11 mouse cellular contexts compared by ENCODE assay signal in the genomic region with DNA sequence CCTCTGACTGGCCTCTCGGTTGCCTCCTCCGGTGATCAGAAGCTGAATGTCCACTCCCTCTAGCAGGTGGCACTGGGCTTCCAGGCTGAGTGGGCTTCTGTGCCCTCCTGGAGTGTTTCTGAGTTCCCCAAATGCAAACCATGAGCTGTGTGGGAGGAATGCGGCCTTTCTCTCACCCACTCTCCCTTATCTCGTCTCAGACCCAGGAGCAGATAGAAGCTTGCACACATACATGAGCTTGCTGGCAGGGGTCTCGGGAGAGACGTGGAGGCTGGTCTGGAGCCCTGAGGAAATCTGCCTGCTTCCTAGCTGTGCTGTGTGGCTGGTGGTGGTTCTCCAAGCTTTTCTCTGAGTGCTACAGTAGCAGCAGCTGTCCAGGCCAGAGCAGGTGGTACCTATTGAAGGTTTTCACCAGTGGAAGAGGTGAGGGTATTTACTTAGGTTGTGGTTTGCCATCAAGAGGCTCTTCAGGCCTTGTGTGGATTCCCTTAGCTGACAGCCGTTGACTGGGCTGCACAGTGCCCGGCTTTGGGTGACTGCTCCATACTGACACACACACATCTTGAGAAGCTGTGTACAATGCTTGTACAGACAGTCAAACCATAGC. TPM values are rescaled to one million over a fixed set of nuclear protein-coding genes. Genes with fewer than 3 reads are reported as not detected.
DNase-seq lines count a peak whose midpoint lies in the region; ATAC-seq and TF ChIP-seq lines count a peak whose summit lies in the region.
"Had no signal": no experiment of that assay in that cellular context is flagged by ENCODE, and none has a peak within 500 bp of the region (broad histone marks: within the 10 kb centered on the region; RNA-seq: fewer than 3 reads in every experiment).

No protein-coding gene starts in this region.

- no peak for TF ChIP-seq POLR2A in limb, embryonic 14.5 days (IDR thresholded peaks at IDR 0.05; ENCODE audit: borderline replicate concordance, extremely low read depth, insufficient read depth, insufficient read length)

- 0 out of 2 replicates have a peak overlapping the region, but pooled peaks have one; percentile 61 for H3K4me2 ChIP-seq in forebrain, embryonic 12.5 days
- no peak overlapping the region for H3K4me2 ChIP-seq in forebrain, embryonic 13.5 days
- H3K4me2 ChIP-seq in lung, embryonic 15.5 days, result peak overlapping the region; percentile 73
- peak overlapping the region; percentile 73 for H3K4me2 ChIP-seq in limb, embryonic 14.5 days (replicated peaks; ENCODE audit: low read depth, low read length, severe bottlenecking)
- H3K4me2 ChIP-seq in stomach, embryonic 15.5 days, result peak overlapping the region; percentile 79

- peaks cover 44% of the 10 kb centered on the region for H3K27me3 ChIP-seq in forebrain, embryonic 12.5 days
- peaks cover 40% of the 10 kb centered on the region for H3K27me3 ChIP-seq in forebrain, embryonic 13.5 days
- H3K27me3 ChIP-seq in lung, embryonic 15.5 days, result peaks cover 34% of the 10 kb centered on the region
- H3K27me3 ChIP-seq in limb, embryonic 14.5 days (ENCODE audit: control insufficient read depth, insufficient read depth, low read length), result peaks cover 26% of the 10 kb centered on the region
- peaks cover 19% of the 10 kb centered on the region for H3K27me3 ChIP-seq in stomach, embryonic 15.5 days (replicated peaks)

- no peak for ATAC-seq in forebrain, embryonic 12.5 days (ENCODE audit: low FRiP score)
- ATAC-seq in forebrain, embryonic 13.5 days, result no peak
- ATAC-seq in lung, embryonic 15.5 days (ENCODE audit: borderline replicate concordance, extremely low read depth, low FRiP score, low TSS enrichment), result 0 out of 2 replicates have a peak, but pooled peaks have one; percentile 10
- no peak for ATAC-seq in limb, embryonic 14.5 days (ENCODE audit: low FRiP score, low read depth)
- no peak for ATAC-seq in stomach, embryonic 15.5 days (ENCODE audit: insufficient read depth, low FRiP score, low read depth)
- ATAC-seq: inflammation-experienced regulatory T-cells, adult 6 months had no signal

- peaks cover 12% of the 10 kb centered on the region for H3K4me1 ChIP-seq in forebrain, embryonic 12.5 days
- peaks cover 12% of the 10 kb centered on the region for H3K4me1 ChIP-seq in forebrain, embryonic 13.5 days
- peaks cover 19% of the 10 kb centered on the region for H3K4me1 ChIP-seq in lung, embryonic 15.5 days
- H3K4me1 ChIP-seq in limb, embryonic 14.5 days (ENCODE audit: control insufficient read depth, insufficient read depth, low read length), result peaks cover 7% of the 10 kb centered on the region; the same call in 1 of the 2 replicates
- peaks cover 17% of the 10 kb centered on the region for H3K4me1 ChIP-seq in stomach, embryonic 15.5 days

- H3K9ac ChIP-seq in forebrain, embryonic 12.5 days, result no peak overlapping the region
- no peak overlapping the region for H3K9ac ChIP-seq in forebrain, embryonic 13.5 days
- H3K9ac ChIP-seq in lung, embryonic 15.5 days, result no peak overlapping the region
- H3K9ac ChIP-seq in limb, embryonic 14.5 days (ENCODE audit: low read depth, low read length, severe bottlenecking), result no peak overlapping the region
- H3K9ac ChIP-seq in stomach, embryonic 15.5 days, result no peak overlapping the region

- H3K4me3 ChIP-seq in forebrain, embryonic 12.5 days (replicated peaks), result no peak overlapping the region
- H3K4me3 ChIP-seq in forebrain, embryonic 13.5 days, result no peak overlapping the region
- peak overlapping the region; percentile 47 for H3K4me3 ChIP-seq in lung, embryonic 15.5 days
- peak overlapping the region; percentile 46 for H3K4me3 ChIP-seq in limb, embryonic 14.5 days (replicated peaks; ENCODE audit: low read length)
- H3K4me3 ChIP-seq in stomach, embryonic 15.5 days (replicated peaks), result peak overlapping the region; percentile 48

- H3K9me3 ChIP-seq in forebrain, embryonic 12.5 days, result no peaks in the 10 kb centered on the region
- no peaks in the 10 kb centered on the region for H3K9me3 ChIP-seq in forebrain, embryonic 13.5 days (replicated peaks)
- H3K9me3 ChIP-seq in lung, embryonic 15.5 days, result no peaks in the 10 kb centered on the region
- H3K9me3 ChIP-seq in limb, embryonic 14.5 days (ENCODE audit: control insufficient read depth, low read length), result no peaks in the 10 kb centered on the region
- no peaks in the 10 kb centered on the region for H3K9me3 ChIP-seq in stomach, embryonic 15.5 days

- H3K36me3 ChIP-seq in forebrain, embryonic 12.5 days (replicated peaks), result no peaks in the 10 kb centered on the region
- no peaks in the 10 kb centered on the region for H3K36me3 ChIP-seq in forebrain, embryonic 13.5 days (ENCODE audit: poor library complexity, severe bottlenecking)
- no peaks in the 10 kb centered on the region for H3K36me3 ChIP-seq in lung, embryonic 15.5 days
- H3K36me3 ChIP-seq in limb, embryonic 14.5 days (ENCODE audit: control insufficient read depth, insufficient read depth, low read length), result no peaks in the 10 kb centered on the region
- no peaks in the 10 kb centered on the region for H3K36me3 ChIP-seq in stomach, embryonic 15.5 days

- 71% methylated on average over 8 of the region's 8 CpGs for WGBS in forebrain, embryonic 12.5 days
- WGBS in forebrain, embryonic 13.5 days, result 70% methylated on average over 8 of the region's 8 CpGs
- WGBS in lung, embryonic 15.5 days, result 49% methylated on average over 8 of the region's 8 CpGs
- WGBS in limb, embryonic 14.5 days, result 62% methylated on average over 8 of the region's 8 CpGs
- 71% methylated on average over 8 of the region's 8 CpGs for WGBS in stomach, embryonic 15.5 days

- no peak for DNase-seq in lung, postnatal 14 days
- no peak for DNase-seq in limb, embryonic 14.5 days (ENCODE audit: low spot score)
- no peak for DNase-seq in cerebellum, adult 9-10 months
- no peak for DNase-seq in adrenal gland, postnatal 14 days

- H3K27ac ChIP-seq in forebrain, embryonic 12.5 days, result no peak overlapping the region
- H3K27ac ChIP-seq in forebrain, embryonic 13.5 days, result no peak overlapping the region
- peak overlapping the region; percentile 53; the same call in 1 of the 2 replicates for H3K27ac ChIP-seq in lung, embryonic 15.5 days
- H3K27ac ChIP-seq in limb, embryonic 14.5 days (replicated peaks; ENCODE audit: low read depth, low read length), result no peak overlapping the region
- no peak overlapping the region for H3K27ac ChIP-seq in stomach, embryonic 15.5 days

RNA-seq across cellular contexts. Expression of a gene that starts 1.3 kb away (rescaled TPM):
- polyA plus RNA-seq in forebrain, embryonic 12.5 days (2016; fragmentation: Nextera tagmentation; extraction: Ambion mirVana), result 0.47 and 0.79 TPM in 2 replicates
- polyA plus RNA-seq in forebrain, embryonic 13.5 days (2015; fragmentation: Nextera tagmentation; extraction: Ambion mirVana), result 0.32 and 0.33 TPM in 2 replicates
- polyA plus RNA-seq in lung, embryonic 15.5 days (2015; fragmentation: Nextera tagmentation; extraction: Ambion mirVana), result 2.3 and 2.8 TPM in 2 replicates
- 2.1 and 2.4 TPM in 2 replicates for polyA plus RNA-seq in limb, embryonic 14.5 days (2012; rRNA removed)
- polyA plus RNA-seq in limb, embryonic 14.5 days (2014; fragmentation: Nextera tagmentation; extraction: Ambion mirVana), result 2.8 TPM in 2 replicates
- polyA plus RNA-seq in stomach, embryonic 15.5 days (2015; fragmentation: Nextera tagmentation; extraction: Ambion mirVana), result 5.5 and 5.9 TPM in 2 replicates
- total RNA-seq in adrenal gland, postnatal 14 days (2021), result 0.85 and 1.1 TPM in 2 replicates
- total RNA-seq: left cerebral cortex, postnatal 25 days had no signal

RNA-seq across cellular contexts. Expression of a gene that starts 32.2 kb away (rescaled TPM):
- 6.0 and 6.3 TPM in 2 replicates for polyA plus RNA-seq in forebrain, embryonic 12.5 days (2016; fragmentation: Nextera tagmentation; extraction: Ambion mirVana)
- polyA plus RNA-seq in forebrain, embryonic 13.5 days (2015; fragmentation: Nextera tagmentation; extraction: Ambion mirVana), result 6.9 and 8.2 TPM in 2 replicates
- polyA plus RNA-seq in lung, embryonic 15.5 days (2015; fragmentation: Nextera tagmentation; extraction: Ambion mirVana), result 37.6 and 42.2 TPM in 2 replicates
- polyA plus RNA-seq in limb, embryonic 14.5 days (2012; rRNA removed), result 4.7 and 5.1 TPM in 2 replicates
- polyA plus RNA-seq in limb, embryonic 14.5 days (2014; fragmentation: Nextera tagmentation; extraction: Ambion mirVana), result 4.9 and 5.6 TPM in 2 replicates
- 8.8 and 9.3 TPM in 2 replicates for polyA plus RNA-seq in stomach, embryonic 15.5 days (2015; fragmentation: Nextera tagmentation; extraction: Ambion mirVana)
- total RNA-seq in adrenal gland, postnatal 14 days (2021), result 12.3 and 27.0 TPM in 2 replicates

RNA-seq across cellular contexts. Expression of a gene that starts 35.4 kb away (rescaled TPM):
- polyA plus RNA-seq in forebrain, embryonic 12.5 days (2016; fragmentation: Nextera tagmentation; extraction: Ambion mirVana), result not detected in 2 replicates
- not detected in 2 replicates for polyA plus RNA-seq in forebrain, embryonic 13.5 days (2015; fragmentation: Nextera tagmentation; extraction: Ambion mirVana)
- polyA plus RNA-seq in lung, embryonic 15.5 days (2015; fragmentation: Nextera tagmentation; extraction: Ambion mirVana), result not detected in 2 replicates
- 0.04 and 0.09 TPM in 2 replicates for polyA plus RNA-seq in limb, embryonic 14.5 days (2012; rRNA removed)
- polyA plus RNA-seq in limb, embryonic 14.5 days (2014; fragmentation: Nextera tagmentation; extraction: Ambion mirVana), result not detected in 2 replicates
- polyA plus RNA-seq in stomach, embryonic 15.5 days (2015; fragmentation: Nextera tagmentation; extraction: Ambion mirVana), result not detected in 2 replicates
- not detected in 2 replicates for total RNA-seq in adrenal gland, postnatal 14 days (2021)
- total RNA-seq: gastrocnemius, adult 8-10 months had no signal

Comparison
In these comparisons a context has a peak if more than half of its experiments do, and no peak if none do; other contexts are left out.
1. H3K4me3 ChIP-seq: peak in lung, embryonic 15.5 days (single experiment), limb, embryonic 14.5 days (single experiment) and stomach, embryonic 15.5 days (single experiment); none in forebrain, embryonic 12.5 days (single experiment) and forebrain, embryonic 13.5 days (single experiment).